Mouse (Mus musculus): ENCODE measurements around the gene Bnipl.
A peak's percentile ranks its signal among the peaks of the same experiment; 100 is the strongest.

Gene Bnipl

DNA sequence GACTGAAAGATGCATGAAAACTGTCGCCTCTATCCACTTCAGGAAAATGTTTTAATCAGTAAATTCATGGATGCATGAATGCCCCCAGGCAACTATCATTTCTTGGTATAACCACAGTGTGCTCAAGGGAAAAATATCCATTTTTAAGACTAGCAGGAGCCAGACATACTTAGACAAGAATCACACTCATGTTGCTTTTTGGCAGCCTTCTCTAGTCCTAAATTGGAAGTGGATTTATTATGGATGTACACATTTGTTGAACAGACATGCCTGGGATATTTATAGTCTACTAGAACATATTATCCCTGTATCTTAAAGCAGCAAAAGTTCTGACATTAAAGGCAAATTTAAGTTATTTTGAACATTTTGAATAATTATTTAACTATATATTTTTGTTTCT lies 13.7 kb upstream of the Bnipl start:
- TF ChIP-seq GATA4 (IDR thresholded peaks at IDR 0.05; ENCODE audit: insufficient replicate concordance, low read length), result no peak

- TF ChIP-seq GATA4 (IDR thresholded peaks at IDR 0.05; ENCODE audit: insufficient replicate concordance, low read length), result peak; percentile 87
Measured at GRCm38 (mm10) chr3:95263089-95263739, 12.2 kb upstream of the Bnipl start.

DNA sequence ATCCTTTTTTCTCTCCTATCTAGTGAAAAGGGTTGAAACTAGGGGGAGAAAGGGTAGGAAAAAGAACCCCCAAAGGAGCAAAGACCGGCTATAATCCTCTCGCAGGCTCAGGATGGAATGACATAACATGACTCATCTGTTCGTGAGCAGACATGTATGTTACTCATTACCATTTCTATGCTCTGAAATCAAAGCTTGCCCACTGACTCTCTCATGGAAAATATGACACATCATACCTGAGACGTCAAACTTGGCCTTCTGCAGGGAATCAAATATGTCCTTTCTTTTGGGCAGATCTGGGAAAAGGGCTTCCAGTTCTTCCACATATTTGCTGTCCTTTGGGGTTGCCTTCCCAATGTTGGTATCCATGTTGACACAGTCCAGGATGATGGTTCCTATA lies 11.0 kb upstream of the Bnipl start:
- TF ChIP-seq GATA4 (IDR thresholded peaks at IDR 0.05; ENCODE audit: insufficient replicate concordance, low read length), result no peak

DNA sequence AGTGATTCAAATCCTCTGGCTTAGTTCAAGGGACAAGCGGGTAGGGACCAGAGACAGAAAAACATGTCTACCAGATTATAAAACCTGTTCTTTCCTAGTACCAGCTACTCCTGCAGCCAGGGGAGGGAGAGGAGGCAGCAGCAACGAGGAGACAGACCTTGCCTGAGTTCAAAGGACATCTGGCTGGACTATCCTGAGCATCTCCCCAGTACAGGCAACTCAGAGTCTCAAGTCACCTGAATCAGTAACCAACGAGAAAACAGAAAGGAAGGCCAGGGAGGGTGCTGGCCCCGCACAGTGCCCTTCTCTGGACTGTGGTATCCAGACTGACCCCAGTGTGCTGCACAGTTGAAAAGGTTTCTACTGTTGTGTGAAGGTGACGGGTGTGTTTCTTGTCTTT lies 5.9 kb upstream of the Bnipl start:
- TF ChIP-seq GATA4 (IDR thresholded peaks at IDR 0.05; ENCODE audit: insufficient replicate concordance, low read length), result no peak

- no peak for TF ChIP-seq GATA4 (IDR thresholded peaks at IDR 0.05; ENCODE audit: insufficient replicate concordance, low read length)
Measured at GRCm38 (mm10) chr3:95250361-95250760, 632 bp downstream of the Bnipl start.

GRCm38 (mm10) chr3:95247660-95248336 lies 3.2 kb downstream of the Bnipl start:
- no peak for TF ChIP-seq GATA4 (IDR thresholded peaks at IDR 0.05; ENCODE audit: insufficient replicate concordance, low read length)

- TF ChIP-seq GATA4 (IDR thresholded peaks at IDR 0.05; ENCODE audit: insufficient replicate concordance, low read length), result no peak
Measured at GRCm38 (mm10) chr3:95246465-95247231, 4.3 kb downstream of the Bnipl start.

- no peak for TF ChIP-seq GATA4 (IDR thresholded peaks at IDR 0.05; ENCODE audit: insufficient replicate concordance, low read length)
Measured at GRCm38 (mm10) chr3:95243086-95243485, 7.9 kb downstream of the Bnipl start.

- no peak for TF ChIP-seq GATA4 (IDR thresholded peaks at IDR 0.05; ENCODE audit: insufficient replicate concordance, low read length)
Measured at GRCm38 (mm10) chr3:95241498-95241897, 9.5 kb downstream of the Bnipl start, which contains the start of gene Gm128. Gm128 (minus strand) TSS chr3:95241598.

DNA sequence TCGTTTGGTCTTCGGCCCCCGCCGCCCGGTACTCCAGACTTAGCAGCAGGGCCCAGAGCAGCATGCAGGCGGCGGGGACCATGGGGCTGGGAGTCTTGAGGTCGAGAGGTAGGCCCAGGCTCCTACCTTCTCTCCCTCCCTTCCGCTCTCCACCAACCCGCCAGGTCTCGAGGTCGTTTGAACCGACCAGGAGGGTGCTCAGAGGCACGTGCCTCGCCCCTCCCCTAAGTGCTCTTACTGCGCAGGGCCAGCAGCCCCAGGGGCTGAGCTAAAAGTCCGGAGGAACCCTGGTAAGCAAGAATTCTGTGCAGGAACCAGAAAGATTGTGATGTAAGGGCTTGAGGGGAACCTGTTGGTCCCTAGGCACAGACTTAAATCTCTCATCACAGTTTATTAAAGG lies 10.1 kb downstream of the Bnipl start:
- TF ChIP-seq GATA4 (IDR thresholded peaks at IDR 0.05; ENCODE audit: insufficient replicate concordance, low read length), result no peak

- no peak for TF ChIP-seq GATA4 (IDR thresholded peaks at IDR 0.05; ENCODE audit: insufficient replicate concordance, low read length)
Measured at GRCm38 (mm10) chr3:95239971-95240370, 11.0 kb downstream of the Bnipl start.

DNA sequence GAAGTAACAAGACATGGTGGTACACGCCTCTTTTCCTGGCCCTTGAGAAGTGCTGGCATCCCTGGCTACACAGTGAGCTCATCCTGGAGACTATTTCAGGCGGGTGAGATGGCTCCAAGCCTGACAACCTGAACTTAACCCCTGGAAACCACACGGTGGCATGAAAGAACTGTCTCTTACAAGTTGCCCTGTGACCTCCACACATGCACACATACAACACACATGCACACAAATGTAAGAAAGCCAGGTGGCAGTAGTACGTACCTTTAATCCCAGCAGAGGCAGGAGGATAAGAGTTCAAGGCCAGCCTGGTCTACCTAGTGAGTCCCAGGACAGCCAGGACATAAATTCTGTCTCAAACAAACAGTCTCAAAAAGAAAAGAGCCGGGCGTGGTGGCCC lies 12.0 kb downstream of the Bnipl start:
- TF ChIP-seq GATA4 (IDR thresholded peaks at IDR 0.05; ENCODE audit: insufficient replicate concordance, low read length), result no peak

DNA sequence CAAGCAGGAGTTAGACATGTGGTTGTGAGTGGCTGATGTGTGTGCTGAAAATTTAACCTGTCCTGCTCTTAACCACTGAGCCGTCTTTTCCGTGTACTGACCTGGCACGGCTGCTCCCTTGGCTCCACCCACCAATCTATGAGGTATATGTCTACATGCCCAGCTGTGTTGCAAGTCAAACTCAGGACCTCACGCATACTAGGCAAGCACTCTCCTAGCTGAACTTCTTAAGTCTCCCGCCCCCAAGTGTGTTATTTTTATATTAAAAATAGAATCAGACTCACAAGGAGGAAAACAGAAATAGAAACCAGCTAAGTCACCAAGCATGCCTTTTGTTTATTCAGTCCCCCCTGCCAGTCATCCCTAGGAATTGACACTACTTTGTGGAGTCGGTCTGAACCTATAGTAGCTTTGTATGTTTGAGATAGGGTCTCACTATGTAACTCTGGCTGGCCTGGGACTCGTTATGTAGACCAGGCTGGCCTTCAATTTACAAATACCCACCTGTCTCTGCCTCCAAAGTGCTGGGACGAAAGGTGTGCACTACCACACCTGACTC lies 13.4 kb downstream of the Bnipl start:
- TF ChIP-seq GATA4 (IDR thresholded peaks at IDR 0.05; ENCODE audit: insufficient replicate concordance, low read length), result no peak

GRCm38 (mm10) chr3:95235386-95236301 lies 15.3 kb downstream of the Bnipl start:
- TF ChIP-seq GATA4 (IDR thresholded peaks at IDR 0.05; ENCODE audit: insufficient replicate concordance, low read length), result no peak
